21 mouse cellular contexts compared by ENCODE assay signal in genomic region chr5:124269661-124270060, GRCm38 (mm10). TPM values are rescaled to one million over a fixed set of nuclear protein-coding genes. Genes with fewer than 3 reads are reported as not detected.
DNase-seq lines count a peak whose midpoint lies in the region; ATAC-seq and TF ChIP-seq lines count a peak whose summit lies in the region.
"Had no signal": no experiment of that assay in that cellular context is flagged by ENCODE, and none has a peak within 500 bp of the region (broad histone marks: within the 10 kb centered on the region; RNA-seq: fewer than 3 reads in every experiment).

No protein-coding gene starts in this region.

- no peaks in the 10 kb centered on the region for H3K9me3 ChIP-seq in forebrain, embryonic 13.5 days (replicated peaks)
- H3K9me3 ChIP-seq in forebrain, embryonic 11.5 days (ENCODE audit: control insufficient read depth, low read length): no peaks in the 10 kb centered on the region
- no peaks in the 10 kb centered on the region for H3K9me3 ChIP-seq in forebrain, embryonic 16.5 days (ENCODE audit: control insufficient read depth, low read length)
- no peaks in the 10 kb centered on the region for H3K9me3 ChIP-seq in hindbrain, postnatal 0 days (ENCODE audit: low read length)
- H3K9me3 ChIP-seq: embryonic facial prominence, embryonic 12.5 days; limb, embryonic 13.5 days; liver, embryonic 13.5 days had no signal

- H3K4me2 ChIP-seq in forebrain, embryonic 13.5 days: no peak overlapping the region
- no peak overlapping the region for H3K4me2 ChIP-seq in forebrain, embryonic 11.5 days (ENCODE audit: low read depth, low read length, severe bottlenecking)
- peak overlapping the region; percentile 34; the same call in 1 of the 2 replicates for H3K4me2 ChIP-seq in forebrain, embryonic 16.5 days (ENCODE audit: low read length)
- no peak overlapping the region for H3K4me2 ChIP-seq in hindbrain, postnatal 0 days (ENCODE audit: low read depth, low read length)
- H3K4me2 ChIP-seq: embryonic facial prominence, embryonic 12.5 days; limb, embryonic 13.5 days; liver, embryonic 13.5 days; lung, embryonic 14.5 days had no signal

- no peaks in the 10 kb centered on the region for H3K27me3 ChIP-seq in forebrain, embryonic 13.5 days
- no peaks in the 10 kb centered on the region for H3K27me3 ChIP-seq in forebrain, embryonic 11.5 days (ENCODE audit: control insufficient read depth, insufficient read depth, low read length)
- H3K27me3 ChIP-seq in forebrain, embryonic 16.5 days (replicated peaks; ENCODE audit: control insufficient read depth, insufficient read depth, low read length): no peaks in the 10 kb centered on the region
- H3K27me3 ChIP-seq in hindbrain, postnatal 0 days (ENCODE audit: insufficient read depth, low read length): no peaks in the 10 kb centered on the region
- H3K27me3 ChIP-seq: embryonic facial prominence, embryonic 12.5 days; limb, embryonic 13.5 days; liver, embryonic 13.5 days had no signal

- H3K36me3 ChIP-seq in forebrain, embryonic 13.5 days (ENCODE audit: poor library complexity, severe bottlenecking): peaks cover 45% of the 10 kb centered on the region
- H3K36me3 ChIP-seq in forebrain, embryonic 11.5 days (ENCODE audit: control insufficient read depth, insufficient read depth, low read length): no peaks in the 10 kb centered on the region; the same call in 1 of the 2 replicates
- H3K36me3 ChIP-seq in forebrain, embryonic 16.5 days (ENCODE audit: control insufficient read depth, insufficient read depth): no peaks in the 10 kb centered on the region
- no peaks in the 10 kb centered on the region; the same call in 1 of the 2 replicates for H3K36me3 ChIP-seq in hindbrain, postnatal 0 days (ENCODE audit: insufficient read depth, low read length)

- no peak overlapping the region for H3K9ac ChIP-seq in forebrain, embryonic 13.5 days
- H3K9ac ChIP-seq in forebrain, embryonic 11.5 days (ENCODE audit: low read length): no peak overlapping the region
- H3K9ac ChIP-seq in forebrain, embryonic 16.5 days (replicated peaks; ENCODE audit: low read depth, low read length): no peak overlapping the region
- H3K9ac ChIP-seq in hindbrain, postnatal 0 days (replicated peaks; ENCODE audit: low read length): no peak overlapping the region
- H3K9ac ChIP-seq: embryonic facial prominence, embryonic 12.5 days; limb, embryonic 13.5 days; liver, embryonic 13.5 days; lung, embryonic 14.5 days had no signal

- ATAC-seq in forebrain, embryonic 13.5 days: peak; percentile 90
- no peak for ATAC-seq in forebrain, embryonic 11.5 days (replicated peaks; ENCODE audit: low FRiP score)
- ATAC-seq in forebrain, embryonic 16.5 days: peak; percentile 98
- ATAC-seq in hindbrain, postnatal 0 days: no peak
- ATAC-seq in CD4-positive, CD25-positive, alpha-beta regulatory T cell, adult 4 months: no peak

- TF ChIP-seq CTCF in hindbrain, postnatal 0 days (IDR thresholded peaks at IDR 0.05; ENCODE audit: low read depth): no peak

- DNase-seq in forebrain, embryonic 11.5 days (ENCODE audit: low spot score): no peak
- DNase-seq in brain, adult 2 months (ENCODE audit: low read depth, low spot score): peak; percentile 30
- peak; percentile 30 for DNase-seq in hindbrain, postnatal 0 days (ENCODE audit: low spot score)
- no peak for DNase-seq in urinary bladder, postnatal 36 days (ENCODE audit: low spot score in 2 of 2)
- no peak for DNase-seq in spleen, postnatal 4 days (ENCODE audit: low spot score in 2 of 2)
- DNase-seq: adrenal gland, postnatal 36 days; cerebellum, adult 2 months; cerebellum, postnatal 36 days; gastrocnemius, postnatal 36 days; kidney, adult 11 months; kidney, postnatal 10 days; liver, embryonic 13.5 days; lung, embryonic 14.5 days; lung, postnatal 36 days; right cerebral cortex, postnatal 4 days; thymus, postnatal 14 days had no signal

- peaks cover 22% of the 10 kb centered on the region for H3K4me1 ChIP-seq in forebrain, embryonic 13.5 days
- 0 out of 2 replicates have a peak, but pooled peaks cover 2% of the 10 kb centered on the region for H3K4me1 ChIP-seq in forebrain, embryonic 11.5 days (replicated peaks; ENCODE audit: control insufficient read depth, insufficient read depth, low read length)
- H3K4me1 ChIP-seq in forebrain, embryonic 16.5 days (replicated peaks; ENCODE audit: control insufficient read depth, insufficient read depth, low read length): peaks cover 20% of the 10 kb centered on the region
- no peaks in the 10 kb centered on the region for H3K4me1 ChIP-seq in hindbrain, postnatal 0 days (ENCODE audit: insufficient read depth, low read length)
- H3K4me1 ChIP-seq: limb, embryonic 13.5 days had no signal

- 31% methylated on average over 11 of the region's 11 CpGs for WGBS in forebrain, embryonic 13.5 days
- WGBS in forebrain, embryonic 11.5 days: 71% methylated on average over 11 of the region's 11 CpGs
- 14% methylated on average over 11 of the region's 11 CpGs for WGBS in forebrain, embryonic 16.5 days
- 22% methylated on average over 11 of the region's 11 CpGs for WGBS in hindbrain, postnatal 0 days

- H3K4me3 ChIP-seq in forebrain, embryonic 13.5 days: no peak overlapping the region
- no peak overlapping the region for H3K4me3 ChIP-seq in forebrain, embryonic 11.5 days (ENCODE audit: low read depth, low read length)
- no peak overlapping the region for H3K4me3 ChIP-seq in forebrain, embryonic 16.5 days (replicated peaks; ENCODE audit: low read length)
- no peak overlapping the region for H3K4me3 ChIP-seq in hindbrain, postnatal 0 days (ENCODE audit: low read length)
- H3K4me3 ChIP-seq: embryonic facial prominence, embryonic 12.5 days; limb, embryonic 13.5 days; liver, embryonic 13.5 days had no signal

- peak overlapping the region; percentile 81 for H3K27ac ChIP-seq in forebrain, embryonic 13.5 days
- H3K27ac ChIP-seq in forebrain, embryonic 11.5 days (ENCODE audit: low read depth, low read length): no peak overlapping the region
- peak overlapping the region; percentile 81 for H3K27ac ChIP-seq in forebrain, embryonic 16.5 days (ENCODE audit: low read length)
- H3K27ac ChIP-seq in hindbrain, postnatal 0 days: no peak overlapping the region
- H3K27ac ChIP-seq: limb, embryonic 13.5 days; liver, embryonic 13.5 days had no signal

RNA-seq across cellular contexts. Expression of gene Pitpnm2, which starts 20.1 kb away (rescaled TPM):
- polyA plus RNA-seq in forebrain, embryonic 13.5 days (2015; fragmentation: Nextera tagmentation; extraction: Ambion mirVana): 5.4 and 6.5 TPM in 2 replicates
- 6.8 and 7.1 TPM in 2 replicates for polyA plus RNA-seq in forebrain, embryonic 11.5 days (2014; fragmentation: Nextera tagmentation; extraction: Ambion mirVana)
- polyA plus RNA-seq in forebrain, embryonic 16.5 days (2015; fragmentation: Nextera tagmentation; extraction: Ambion mirVana): 13.7 and 14.4 TPM in 2 replicates
- total RNA-seq in hindbrain, postnatal 0 days (2014; rRNA removed): 43.9 and 44.1 TPM in 2 replicates
- polyA plus RNA-seq in hindbrain, postnatal 0 days (2015; fragmentation: Nextera tagmentation; extraction: Ambion mirVana): 7.6 TPM in 2 replicates
- polyA plus RNA-seq in CD4-positive, CD25-positive, alpha-beta regulatory T cell, adult 4 months (2017; shearing (Covaris generic)): 10 to 100 TPM in 1 of 2 experiments, 1 to 10 TPM in 1; 9.3 to 11.5 TPM

RNA-seq across cellular contexts. Expression of gene Mphosph9, which starts 58.1 kb away (rescaled TPM):
- polyA plus RNA-seq in forebrain, embryonic 13.5 days (2015; fragmentation: Nextera tagmentation; extraction: Ambion mirVana): 20.3 and 22.7 TPM in 2 replicates
- 21.2 and 22.2 TPM in 2 replicates for polyA plus RNA-seq in forebrain, embryonic 11.5 days (2014; fragmentation: Nextera tagmentation; extraction: Ambion mirVana)
- 17.0 and 17.1 TPM in 2 replicates for polyA plus RNA-seq in forebrain, embryonic 16.5 days (2015; fragmentation: Nextera tagmentation; extraction: Ambion mirVana)
- 13.4 and 20.7 TPM in 2 replicates for total RNA-seq in hindbrain, postnatal 0 days (2014; rRNA removed)
- 9.2 and 11.1 TPM in 2 replicates for polyA plus RNA-seq in hindbrain, postnatal 0 days (2015; fragmentation: Nextera tagmentation; extraction: Ambion mirVana)
- 10 to 100 TPM; 16.8 to 18.6 TPM for polyA plus RNA-seq in CD4-positive, CD25-positive, alpha-beta regulatory T cell, adult 4 months (2017; shearing (Covaris generic))

RNA-seq across cellular contexts. Expression of gene 2810006K23Rik, which starts 58.2 kb away (rescaled TPM):
- polyA plus RNA-seq in forebrain, embryonic 13.5 days (2015; fragmentation: Nextera tagmentation; extraction: Ambion mirVana): 19.5 and 20.8 TPM in 2 replicates
- 17.9 and 20.2 TPM in 2 replicates for polyA plus RNA-seq in forebrain, embryonic 11.5 days (2014; fragmentation: Nextera tagmentation; extraction: Ambion mirVana)
- polyA plus RNA-seq in forebrain, embryonic 16.5 days (2015; fragmentation: Nextera tagmentation; extraction: Ambion mirVana): 17.4 and 18.8 TPM in 2 replicates
- 8.1 and 12.0 TPM in 2 replicates for total RNA-seq in hindbrain, postnatal 0 days (2014; rRNA removed)
- polyA plus RNA-seq in hindbrain, postnatal 0 days (2015; fragmentation: Nextera tagmentation; extraction: Ambion mirVana): 9.7 and 11.3 TPM in 2 replicates
- polyA plus RNA-seq in CD4-positive, CD25-positive, alpha-beta regulatory T cell, adult 4 months (2017; shearing (Covaris generic)): 10 to 100 TPM; 12.0 to 16.5 TPM

Comparison
In these comparisons a context has a peak if more than half of its experiments do, and no peak if none do; other contexts are left out.
1. ATAC-seq: peak in forebrain, embryonic 13.5 days (single experiment) and forebrain, embryonic 16.5 days (single experiment); none in forebrain, embryonic 11.5 days (single experiment), hindbrain, postnatal 0 days (single experiment) and CD4-positive, CD25-positive, alpha-beta regulatory T cell, adult 4 months (single experiment).
2. H3K27ac ChIP-seq: peak in forebrain, embryonic 13.5 days (single experiment) and forebrain, embryonic 16.5 days (single experiment); none in forebrain, embryonic 11.5 days (single experiment) and hindbrain, postnatal 0 days (single experiment).
3. DNase-seq: peak in brain, adult 2 months (single experiment) and hindbrain, postnatal 0 days (single experiment); none in forebrain, embryonic 11.5 days (single experiment), urinary bladder, postnatal 36 days (0 of 2) and spleen, postnatal 4 days (0 of 2).